Mouse (Mus musculus) hematopoietic stem cell, adult 5-6 weeks (primary cell): Measurements from ENCODE around the gene Olfr606. TPM values are rescaled to one million over a fixed set of nuclear protein-coding genes. Genes with fewer than 3 reads are reported as not detected.
"Not testable (repeated sequence)": the region's sequence is repeated elsewhere in the genome, so short reads cannot be mapped to it uniquely, and the experiment has no call there.

Experiments used
- ATAC-seq, 2 experiments: fragments of 125-278 bp in 1 of 2; replicated peaks in 1 of 2; 2 replicates each; pipeline ENCODE4 v1.8.0; 2016 to 2017; ENCODE audit warnings: inconsistent platforms in 2 of 2, mild to moderate bottlenecking in 2 of 2, moderate number of reproducible peaks in 2 of 2, low read depth in 1 of 2, moderate TSS enrichment in 1 of 2; ENCODE audit not compliant: low FRiP score in 2 of 2, poor library complexity in 2 of 2, severe bottlenecking in 2 of 2, insufficient read depth in 1 of 2, low TSS enrichment in 1 of 2
- total RNA-seq: library from RNA; stranded (forward); fragments of 172-1452, 232-1000 nt; gene quantifications from 2 replicates; pipeline ENCODE4 v1.2.3, GENCODE M21; 2017

The Olfr606 gene
- not detected in 2 replicates for total RNA-seq

- no peak for ATAC-seq
Measured at GRCm38 (mm10) chr7:103448746-103449145, at the start of gene Olfr606. Gene Olfr606, plus strand, starts transcription at chr7:103449046.

- not testable (repeated sequence) for ATAC-seq
Measured at GRCm38 (mm10) chr7:103406521-103407055, 42.3 kb upstream of the Olfr606 start.

- not testable (repeated sequence) for ATAC-seq
Measured at GRCm38 (mm10) chr7:103414772-103415171, 34.1 kb upstream of the Olfr606 start, which contains the start of gene Usp17lc. Gene Usp17lc, plus strand, starts transcription at chr7:103415072.

- no peak for ATAC-seq
Measured at GRCm38 (mm10) chr7:103445339-103445738, 3.5 kb upstream of the Olfr606 start, which contains the start of gene Olfr605. Gene Olfr605, minus strand, starts transcription at chr7:103445439.

- ATAC-seq: no peak
Measured at GRCm38 (mm10) chr7:103460590-103460989, 11.7 kb downstream of the Olfr606 start.

GRCm38 (mm10) chr7:103469577-103469976 lies 20.7 kb downstream of the Olfr606 start, which contains the start of gene Olfr608:
Gene Olfr608, plus strand, starts transcription at chr7:103469877.
- no peak for ATAC-seq

- ATAC-seq: not testable (repeated sequence)
Measured at GRCm38 (mm10) chr7:103477106-103477505, 28.3 kb downstream of the Olfr606 start.

- ATAC-seq: no peak
Measured at GRCm38 (mm10) chr7:103497962-103498361, 49.1 kb downstream of the Olfr606 start, which contains the start of gene Olfr609. Gene Olfr609, minus strand, starts transcription at chr7:103498062.

Other genes starting within 250 kb of the Olfr606 start
- gene Olfr593, start 237.2 kb upstream of the Olfr606 start, total RNA-seq: not detected in 2 replicates
- not detected in 2 replicates for gene Olfr594, start 232.1 kb upstream of the Olfr606 start, total RNA-seq
- gene Usp17ld, start 196.5 kb upstream of the Olfr606 start, total RNA-seq: not detected in 2 replicates
- not detected in 2 replicates for gene Olfr596, start 143.4 kb upstream of the Olfr606 start, total RNA-seq
- gene Olfr597, start 132.7 kb upstream of the Olfr606 start, total RNA-seq: not detected in 2 replicates
- gene Olfr598, start 125.5 kb upstream of the Olfr606 start, total RNA-seq: not detected in 2 replicates
- not detected in 2 replicates for gene Olfr599, start 113.1 kb upstream of the Olfr606 start, total RNA-seq
- gene Olfr600, start 99.4 kb upstream of the Olfr606 start, total RNA-seq: not detected in 2 replicates
- not detected in 2 replicates for gene Olfr601, start 86.4 kb upstream of the Olfr606 start, total RNA-seq
- gene Olfr603, start 62.9 kb upstream of the Olfr606 start, total RNA-seq: not detected in 2 replicates
- gene Usp17lc, start 34.0 kb upstream of the Olfr606 start, total RNA-seq: not detected in 2 replicates
- gene Olfr605, start 3.6 kb upstream of the Olfr606 start, total RNA-seq: not detected in 2 replicates
- gene Olfr607, start 15.1 kb downstream of the Olfr606 start, total RNA-seq: not detected in 2 replicates
- not detected in 2 replicates for gene Olfr608, start 20.8 kb downstream of the Olfr606 start, total RNA-seq
- gene Olfr609, start 49.0 kb downstream of the Olfr606 start, total RNA-seq: not detected in 2 replicates
- gene Olfr610, start 63.1 kb downstream of the Olfr606 start, total RNA-seq: not detected in 2 replicates
- not detected in 2 replicates for gene Olfr611, start 71.8 kb downstream of the Olfr606 start, total RNA-seq
- gene Olfr612, start 93.7 kb downstream of the Olfr606 start, total RNA-seq: not detected in 2 replicates
- not detected in 2 replicates for gene Olfr613, start 99.0 kb downstream of the Olfr606 start, total RNA-seq
- not detected in 2 replicates for gene Olfr615, start 107.0 kb downstream of the Olfr606 start, total RNA-seq
- not detected in 2 replicates for gene Olfr616, start 120.1 kb downstream of the Olfr606 start, total RNA-seq
- gene Olfr617, start 124.0 kb downstream of the Olfr606 start, total RNA-seq: not detected in 2 replicates
- not detected in 2 replicates for gene Olfr618, start 141.1 kb downstream of the Olfr606 start, total RNA-seq
- not detected in 2 replicates for gene Olfr619, start 151.5 kb downstream of the Olfr606 start, total RNA-seq
- gene Olfr620, start 163.5 kb downstream of the Olfr606 start, total RNA-seq: not detected in 2 replicates
- not detected in 2 replicates for gene Olfr622, start 193.7 kb downstream of the Olfr606 start, total RNA-seq
- not detected in 2 replicates for gene Olfr623, start 214.7 kb downstream of the Olfr606 start, total RNA-seq
- gene Olfr624, start 222.1 kb downstream of the Olfr606 start, total RNA-seq: not detected in 2 replicates
- gene Olfr625-ps1, start 233.7 kb downstream of the Olfr606 start, total RNA-seq: not detected in 2 replicates